ENCODE assay signal across 8 mouse cellular contexts in the genomic region with DNA sequence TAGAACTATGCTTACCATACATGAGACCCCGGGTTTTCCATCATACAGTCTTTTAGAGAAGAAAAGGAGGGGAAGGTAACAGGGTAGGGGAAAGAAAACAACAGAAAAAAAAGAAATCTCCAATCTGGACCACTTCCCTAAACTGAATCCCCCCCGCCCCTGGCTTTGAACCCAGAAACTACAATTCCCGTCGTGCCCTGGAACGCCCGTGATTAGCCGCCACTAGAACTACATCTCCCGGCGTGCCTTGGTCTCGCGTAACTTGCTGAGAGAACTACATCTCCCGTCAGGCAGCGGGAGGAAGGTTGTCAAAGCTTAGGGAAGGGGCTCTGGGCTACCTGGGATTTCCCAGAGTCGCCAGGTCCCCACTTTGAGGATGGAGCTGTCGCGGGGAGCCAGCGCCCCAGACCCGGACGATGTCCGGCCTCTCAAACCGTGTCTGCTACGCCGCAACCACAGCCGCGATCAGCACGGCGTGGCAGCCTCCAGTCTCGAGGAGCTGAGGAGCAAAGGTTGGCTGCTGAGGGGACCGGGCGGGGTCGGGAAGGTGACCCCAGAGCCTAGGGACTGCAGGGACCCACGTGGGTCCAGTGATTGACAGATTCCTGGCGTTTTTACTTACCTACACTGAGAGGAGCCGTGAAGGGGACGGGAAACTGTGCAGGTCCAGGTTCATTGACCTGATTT. TPM values are rescaled to one million over a fixed set of nuclear protein-coding genes. Genes with fewer than 3 reads are reported as not detected.
A peak's percentile ranks its signal among the peaks of the same experiment; 100 is the strongest.
DNase-seq lines count a peak whose midpoint lies in the region; ATAC-seq and TF ChIP-seq lines count a peak whose summit lies in the region.

TSS of gene Dffa (plus strand) at position 272 of the 687 bp plus-strand sequence.

- TF ChIP-seq CTCF in bone marrow, adult 2 months (IDR thresholded peaks at IDR 0.05; ENCODE audit: control insufficient read depth, insufficient read depth, low read length) = no peak

- WGBS in bone marrow, adult 2 months = under 1% methylated on average over 35 of the region's 35 CpGs
- under 1% methylated on average over 35 of the region's 35 CpGs for WGBS in embryonic facial prominence, embryonic 15.5 days
- under 1% methylated on average over 35 of the region's 35 CpGs for WGBS in kidney, embryonic 14.5 days
- WGBS in limb, embryonic 15.5 days = 1% methylated on average over 35 of the region's 35 CpGs

- H3K4me1 ChIP-seq in bone marrow, adult 2 months (ENCODE audit: control insufficient read depth, insufficient read depth, low read length) = no peaks in the 10 kb centered on the region
- H3K4me1 ChIP-seq in embryonic facial prominence, embryonic 15.5 days = peaks cover 16% of the 10 kb centered on the region
- peaks cover 8% of the 10 kb centered on the region for H3K4me1 ChIP-seq in kidney, embryonic 14.5 days (ENCODE audit: control insufficient read depth, insufficient read depth, low read length)
- H3K4me1 ChIP-seq in limb, embryonic 15.5 days = peaks cover 10% of the 10 kb centered on the region

- no peaks in the 10 kb centered on the region for H3K9me3 ChIP-seq in embryonic facial prominence, embryonic 15.5 days (replicated peaks)
- no peaks in the 10 kb centered on the region for H3K9me3 ChIP-seq in kidney, embryonic 14.5 days (ENCODE audit: control insufficient read depth, low read length)
- no peaks in the 10 kb centered on the region for H3K9me3 ChIP-seq in limb, embryonic 15.5 days

- peak within 1 kb of the TSS; percentile 90 for H3K4me2 ChIP-seq in embryonic facial prominence, embryonic 15.5 days (replicated peaks)
- peak within 1 kb of the TSS; percentile 93 for H3K4me2 ChIP-seq in kidney, embryonic 14.5 days (replicated peaks; ENCODE audit: low read depth, low read length)
- peak within 1 kb of the TSS; percentile 87 for H3K4me2 ChIP-seq in limb, embryonic 15.5 days

- H3K4me3 ChIP-seq in bone marrow, adult 2 months (replicated peaks; ENCODE audit: control insufficient read depth, low read depth, low read length) = peak within 1 kb of the TSS; percentile 90
- peak within 1 kb of the TSS; percentile 73 for H3K4me3 ChIP-seq in embryonic facial prominence, embryonic 15.5 days (replicated peaks)
- peak within 1 kb of the TSS; percentile 87 for H3K4me3 ChIP-seq in kidney, embryonic 14.5 days (ENCODE audit: low read length)
- peak within 1 kb of the TSS; percentile 89 for H3K4me3 ChIP-seq in limb, embryonic 15.5 days

- TF ChIP-seq POLR2A in bone marrow, adult 2 months (IDR thresholded peaks at IDR 0.05; ENCODE audit: borderline replicate concordance, control insufficient read depth, low read depth, low read length) = no peak; the same call in 1 of the 2 replicates

- no peak within 1 kb of the TSS for H3K27ac ChIP-seq in bone marrow, adult 2 months (ENCODE audit: control insufficient read depth, insufficient read depth, low read depth, low read length, poor library complexity)
- H3K27ac ChIP-seq in embryonic facial prominence, embryonic 15.5 days (replicated peaks) = no peak within 1 kb of the TSS
- no peak within 1 kb of the TSS for H3K27ac ChIP-seq in kidney, embryonic 14.5 days (ENCODE audit: low read depth, low read length)
- H3K27ac ChIP-seq in limb, embryonic 15.5 days = no peak within 1 kb of the TSS

- H3K9ac ChIP-seq in embryonic facial prominence, embryonic 15.5 days = peak within 1 kb of the TSS; percentile 68
- peak within 1 kb of the TSS; percentile 82 for H3K9ac ChIP-seq in kidney, embryonic 14.5 days (ENCODE audit: low read depth, low read length)
- H3K9ac ChIP-seq in limb, embryonic 15.5 days = peak within 1 kb of the TSS; percentile 94

- DNase-seq in 416B (ENCODE audit: low read depth) = peak; percentile 91
- peak; percentile 84 to 92 for DNase-seq in heart, adult 9 months (ENCODE audit: low spot score in 2 of 2)
- DNase-seq in monocyte, adult 2 months (ENCODE audit: low read depth in 1 of 2, low spot score in 2 of 2) = peak; percentile 66 to 75
- peak; percentile 91 to 93 for DNase-seq in spleen, postnatal 36 days (ENCODE audit: low spot score in 2 of 2)

- ATAC-seq in embryonic facial prominence, embryonic 15.5 days (ENCODE audit: insufficient number of reproducible peaks, low FRiP score, low TSS enrichment, low read depth) = peak; percentile 86
- peak; percentile 86 for ATAC-seq in kidney, embryonic 14.5 days (ENCODE audit: low FRiP score, low TSS enrichment)
- ATAC-seq in limb, embryonic 15.5 days (ENCODE audit: insufficient number of reproducible peaks, low FRiP score, low TSS enrichment, low read depth) = peak; percentile 79

- H3K27me3 ChIP-seq in embryonic facial prominence, embryonic 15.5 days = no peaks in the 10 kb centered on the region
- H3K27me3 ChIP-seq in kidney, embryonic 14.5 days (ENCODE audit: control insufficient read depth, insufficient read depth, low read length) = no peaks in the 10 kb centered on the region
- no peaks in the 10 kb centered on the region for H3K27me3 ChIP-seq in limb, embryonic 15.5 days

- H3K36me3 ChIP-seq in embryonic facial prominence, embryonic 15.5 days = peaks cover 24% of the 10 kb centered on the region
- H3K36me3 ChIP-seq in kidney, embryonic 14.5 days (ENCODE audit: control insufficient read depth, insufficient read depth, low read length) = peaks cover 6% of the 10 kb centered on the region
- H3K36me3 ChIP-seq in limb, embryonic 15.5 days = peaks cover 28% of the 10 kb centered on the region

RNA-seq across cellular contexts. Expression of gene Dffa, which starts in this region (rescaled TPM):
- polyA plus RNA-seq in bone marrow, adult 2 months (2011; ENCODE audit: insufficient read depth, insufficient read length, low replicate concordance, missing spikeins) = 5.5 and 12.4 TPM in 2 replicates
- 31.9 and 35.0 TPM in 2 replicates for polyA plus RNA-seq in embryonic facial prominence, embryonic 15.5 days (2015; fragmentation: Nextera tagmentation; extraction: Ambion mirVana)
- 21.0 and 29.3 TPM in 2 replicates for polyA plus RNA-seq in kidney, embryonic 14.5 days (2014; fragmentation: Nextera tagmentation; extraction: Ambion mirVana)
- polyA plus RNA-seq in limb, embryonic 15.5 days (2015; fragmentation: Nextera tagmentation; extraction: Ambion mirVana) = 38.7 and 38.8 TPM in 2 replicates
